Mouse (Mus musculus): ENCODE measurements around the gene Pxdc1. TPM values are rescaled to one million over a fixed set of nuclear protein-coding genes. Genes with fewer than 3 reads are reported as not detected.

Gene Pxdc1
- polyA plus RNA-seq, 1 experiment, result not detected

GRCm38 (mm10) chr13:34663762-34664161 is 10.5 kb upstream of the Pxdc1 start:
- no peak for TF ChIP-seq GATA1 (IDR thresholded peaks at IDR 0.05; ENCODE audit: low read length)

GRCm38 (mm10) chr13:34659507-34659906 is 6.2 kb upstream of the Pxdc1 start:
- no peak for TF ChIP-seq GATA1 (IDR thresholded peaks at IDR 0.05; ENCODE audit: low read length)

GRCm38 (mm10) chr13:34656351-34656750 is 3.1 kb upstream of the Pxdc1 start:
- no peak for TF ChIP-seq GATA1 (IDR thresholded peaks at IDR 0.05; ENCODE audit: low read length)

- no peak for TF ChIP-seq GATA1 (IDR thresholded peaks at IDR 0.05; ENCODE audit: low read length)
Measured at GRCm38 (mm10) chr13:34652353-34653241, 689 bp downstream of the Pxdc1 start.

GRCm38 (mm10) chr13:34652016-34652352 is 1.3 kb downstream of the Pxdc1 start:
- no peak for TF ChIP-seq GATA1 (IDR thresholded peaks at IDR 0.05; ENCODE audit: low read length)

GRCm38 (mm10) chr13:34651474-34651991 is 1.8 kb downstream of the Pxdc1 start:
- TF ChIP-seq GATA1 (IDR thresholded peaks at IDR 0.05; ENCODE audit: low read length), result no peak

- TF ChIP-seq GATA1 (IDR thresholded peaks at IDR 0.05; ENCODE audit: low read length), result no peak
Measured at GRCm38 (mm10) chr13:34650953-34651352, 2.3 kb downstream of the Pxdc1 start.

GRCm38 (mm10) chr13:34650371-34650770 is 2.9 kb downstream of the Pxdc1 start:
- no peak for TF ChIP-seq GATA1 (IDR thresholded peaks at IDR 0.05; ENCODE audit: low read length)

GRCm38 (mm10) chr13:34647751-34648150 is 5.5 kb downstream of the Pxdc1 start:
- no peak for TF ChIP-seq GATA1 (IDR thresholded peaks at IDR 0.05; ENCODE audit: low read length)

GRCm38 (mm10) chr13:34647221-34647620 is 6.1 kb downstream of the Pxdc1 start:
- no peak for TF ChIP-seq GATA1 (IDR thresholded peaks at IDR 0.05; ENCODE audit: low read length)

GRCm38 (mm10) chr13:34646240-34646750 is 7.0 kb downstream of the Pxdc1 start:
- no peak for TF ChIP-seq GATA1 (IDR thresholded peaks at IDR 0.05; ENCODE audit: low read length)

- TF ChIP-seq GATA1 (IDR thresholded peaks at IDR 0.05; ENCODE audit: low read length), result no peak
Measured at GRCm38 (mm10) chr13:34645519-34645918, 7.8 kb downstream of the Pxdc1 start.

GRCm38 (mm10) chr13:34644401-34644800 is 8.9 kb downstream of the Pxdc1 start:
- TF ChIP-seq GATA1 (IDR thresholded peaks at IDR 0.05; ENCODE audit: low read length), result no peak

- no peak for TF ChIP-seq GATA1 (IDR thresholded peaks at IDR 0.05; ENCODE audit: low read length)
Measured at GRCm38 (mm10) chr13:34643926-34644325, 9.4 kb downstream of the Pxdc1 start.

- no peak for TF ChIP-seq GATA1 (IDR thresholded peaks at IDR 0.05; ENCODE audit: low read length)
Measured at GRCm38 (mm10) chr13:34642941-34643875, 10.1 kb downstream of the Pxdc1 start.

GRCm38 (mm10) chr13:34641066-34641465 is 12.2 kb downstream of the Pxdc1 start:
- TF ChIP-seq GATA1 (IDR thresholded peaks at IDR 0.05; ENCODE audit: low read length), result no peak
